Mouse (Mus musculus) midbrain, postnatal 0 days (tissue): ENCODE measurements around the gene Itgal. TPM values are rescaled to one million over a fixed set of nuclear protein-coding genes. Genes with fewer than 3 reads are reported as not detected.
A peak's percentile ranks its signal among the peaks of the same experiment; 100 is the strongest.
"Not testable (repeated sequence)": the region's sequence is repeated elsewhere in the genome, so short reads cannot be mapped to it uniquely, and the experiment has no call there.

Source experiments
- ATAC-seq: fragments of 200-750 bp; cut with Nextera tagmentation; 2 replicates; pipeline ENCODE4 v1.8.0; 2017; ENCODE audit warnings: moderate number of reproducible peaks, mild to moderate bottlenecking, moderate TSS enrichment, moderate library complexity; ENCODE audit not compliant: low FRiP score
- DNase-seq: peaks from one replicate; pipeline ENCODE4 v3.0.0-alpha.2; 2015; ENCODE audit warnings: low spot score
- H3K27ac ChIP-seq: fragments of 300-500 bp; sonication (generic); 2 replicates; pipeline ENCODE4 v1.5.1; 2014; ENCODE audit warnings: low read depth, mild to moderate bottlenecking, low read length, mixed read lengths
- H3K27me3 ChIP-seq: fragments of 300-500 bp; sonication (generic); 2 replicates; pipeline ENCODE4 v1.6.1; 2014; ENCODE audit warnings: low read length, control low read depth, mixed read lengths; ENCODE audit not compliant: insufficient read depth
- H3K36me3 ChIP-seq: fragments of 300-500 bp; sonication (generic); 2 replicates; pipeline ENCODE4 v1.6.1; 2014; ENCODE audit warnings: low read length, control low read depth, mixed read lengths; ENCODE audit not compliant: insufficient read depth
- H3K4me1 ChIP-seq: fragments of 300-500 bp; sonication (generic); 2 replicates; pipeline ENCODE4 v1.6.1; 2014; ENCODE audit warnings: mild to moderate bottlenecking, control low read depth, antibody characterized with exemption, low read length, mixed read lengths; ENCODE audit not compliant: insufficient read depth
- H3K4me2 ChIP-seq: fragments of 300-500 bp; sonication (generic); 2 replicates; pipeline ENCODE4 v1.6.1; 2014; ENCODE audit warnings: low read depth, mild to moderate bottlenecking, low read length, mixed read lengths; ENCODE audit not compliant: poor library complexity, severe bottlenecking
- H3K4me3 ChIP-seq: fragments of 300-500 bp; sonication (generic); 2 replicates; pipeline ENCODE4 v1.5.1; 2014; ENCODE audit warnings: low read depth, mild to moderate bottlenecking, low read length, moderate library complexity
- H3K9ac ChIP-seq: fragments of 300-500 bp; sonication (generic); replicated peaks from 2 replicates; pipeline ENCODE4 v1.6.1; 2014; ENCODE audit warnings: mild to moderate bottlenecking, low read length, moderate library complexity, mixed read lengths; ENCODE audit not compliant: poor library complexity, severe bottlenecking
- H3K9me3 ChIP-seq: fragments of 300-500 bp; sonication (generic); 2 replicates; pipeline ENCODE4 v1.6.1; 2016; ENCODE audit warnings: low read length, control low read depth
- CTCF ChIP-seq: IDR thresholded peaks from 2 replicates; pipeline ENCODE4 v1.5.1; 2016; ENCODE audit warnings: antibody characterized with exemption, mild to moderate bottlenecking
- WGBS: fragments of 180-500 bp; shearing (Covaris S2); extraction: QIAGEN DNeasy Blood & Tissue Kit; methylation state at CpG from one replicate; pipeline ENCODE4 v1.1.7; 2014; 5-methylcytosine and 5-hydroxymethylcytosine counted together
- polyA plus RNA-seq: library from polyadenylated mRNA; unstranded; fragments of >200 nt; fragmentation: Nextera tagmentation; extraction: Ambion mirVana; gene quantifications from 2 replicates; pipeline ENCODE4 v1.2.1, GENCODE M21; 2015
- total RNA-seq: library from RNA; depleted of rRNA; stranded (reverse); fragments of >200 nt; gene quantifications from 2 replicates; pipeline ENCODE4 v1.2.3, GENCODE M21; 2014; rRNA removed

Itgal gene
- total and polyA plus RNA-seq, 2 experiments from 2014 or later, result 0.22 to 0.49 TPM

GRCm38 (mm10) chr7:127371870-127372269 lies 75.8 kb downstream of the Itgal start:
- H3K4me3 ChIP-seq, H3K4me2 ChIP-seq, H3K27me3 ChIP-seq, H3K9me3 ChIP-seq, H3K4me1 ChIP-seq, ATAC-seq, H3K9ac ChIP-seq, DNase-seq, H3K27ac ChIP-seq, H3K36me3 ChIP-seq: not testable (repeated sequence)
- 0 out of 2 replicates have a peak, but pooled peaks have one; percentile 4 for TF ChIP-seq CTCF
- WGBS, result 86% methylated on average over 3 of the region's 3 CpGs

GRCm38 (mm10) chr7:127375271-127376245 lies 79.5 kb downstream of the Itgal start, which contains the start of gene Zfp747:
Zfp747 (minus strand) TSS chr7:127376050.
- not testable (repeated sequence) for H3K36me3 ChIP-seq, H3K9me3 ChIP-seq, H3K4me1 ChIP-seq, H3K27me3 ChIP-seq
- peak; percentile 84 for TF ChIP-seq CTCF
- ATAC-seq, result peak; percentile 93
- peak; percentile 95 for DNase-seq
- H3K4me3 ChIP-seq, result peak within 1 kb of the TSS; percentile 52
- peak within 1 kb of the TSS; percentile 74 for H3K4me2 ChIP-seq
- 4% methylated on average over 39 of the region's 49 CpGs for WGBS
- peak within 1 kb of the TSS; percentile 74 for H3K9ac ChIP-seq
- H3K27ac ChIP-seq, result peak within 1 kb of the TSS; percentile 76

DNA sequence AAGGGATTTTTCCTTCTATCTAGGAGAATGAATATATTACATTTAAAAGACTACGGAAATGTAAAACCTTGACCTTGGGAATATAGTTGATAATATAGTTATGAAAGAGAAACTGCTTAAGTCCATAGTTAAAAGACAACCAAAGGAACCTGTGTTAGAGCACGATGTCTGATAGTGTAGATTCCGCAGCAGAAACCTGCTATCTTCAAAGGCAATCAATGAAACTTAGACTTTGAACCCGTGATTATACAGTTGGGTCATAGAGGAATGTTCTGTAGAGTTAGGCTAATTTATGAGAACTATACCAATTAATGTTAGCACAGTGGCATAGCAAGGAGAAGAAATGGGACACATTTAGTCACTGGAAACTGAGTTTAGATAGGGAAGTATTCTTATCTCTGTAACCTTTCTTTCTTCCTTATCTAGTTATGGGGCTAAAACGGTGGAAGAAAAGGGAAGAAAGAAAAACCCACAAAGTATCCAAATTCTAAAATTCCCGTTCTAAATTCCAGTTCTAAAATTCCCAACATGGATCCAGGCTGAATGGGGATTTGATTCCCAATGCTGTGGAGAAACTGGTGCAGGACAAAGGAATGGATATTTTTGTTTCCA lies 82.4 kb downstream of the Itgal start:
- ATAC-seq (no peak), DNase-seq (no peak)
- Histone ChIP-seq H3K27ac (no peak overlapping the region), H3K4me2 (no peak overlapping the region), H3K4me1 (no peaks in the 10 kb centered on the region), H3K9ac (no peak overlapping the region), H3K9me3 (no peaks in the 10 kb centered on the region), H3K36me3 (no peaks in the 10 kb centered on the region), H3K27me3 (no peaks in the 10 kb centered on the region), H3K4me3 (no peak overlapping the region)
- WGBS, result 79% methylated on average over 6 of the region's 6 CpGs
- TF ChIP-seq CTCF, result no peak

Other genes with a start within 250 kb of the Itgal start
- 0.49 TPM in 1 of 2 replicates, not detected in the other for gene Zg16, start 208.9 kb upstream of the Itgal start, total RNA-seq
- gene Zg16, start 208.9 kb upstream of the Itgal start, polyA plus RNA-seq, result not detected in 2 replicates
- gene AI467606, start 204.9 kb upstream of the Itgal start, total RNA-seq, result 2.3 and 5.9 TPM in 2 replicates
- gene AI467606, start 204.9 kb upstream of the Itgal start, polyA plus RNA-seq, result 1.4 and 1.9 TPM in 2 replicates
- 1.9 TPM in 2 replicates for gene Qprt, start 174.0 kb upstream of the Itgal start, total RNA-seq
- gene Qprt, start 174.0 kb upstream of the Itgal start, polyA plus RNA-seq, result 1.7 and 1.8 TPM in 2 replicates
- 0.16 TPM in 1 of 2 replicates, not detected in the other for gene Spn, start 158.4 kb upstream of the Itgal start, total RNA-seq
- not detected in 2 replicates for gene Spn, start 158.4 kb upstream of the Itgal start, polyA plus RNA-seq
- 85.7 and 103 TPM in 2 replicates for gene Cd2bp2, start 100.2 kb upstream of the Itgal start, total RNA-seq
- 62.6 and 64.8 TPM in 2 replicates for gene Cd2bp2, start 100.2 kb upstream of the Itgal start, polyA plus RNA-seq
- 70.2 and 72.3 TPM in 2 replicates for gene Tbc1d10b, start 87.8 kb upstream of the Itgal start, total RNA-seq
- gene Tbc1d10b, start 87.8 kb upstream of the Itgal start, polyA plus RNA-seq, result 24.5 and 28.7 TPM in 2 replicates
- gene Mylpf, start 87.4 kb upstream of the Itgal start, total RNA-seq, result 0.90 and 1.4 TPM in 2 replicates
- gene Mylpf, start 87.4 kb upstream of the Itgal start, polyA plus RNA-seq, result 1.5 and 2.2 TPM in 2 replicates
- 37.4 and 39.6 TPM in 2 replicates for gene Zfp553, start 63.2 kb upstream of the Itgal start, total RNA-seq
- 32.3 TPM in 2 replicates for gene Zfp553, start 63.2 kb upstream of the Itgal start, polyA plus RNA-seq
- gene Sept1, start 63.1 kb upstream of the Itgal start, total RNA-seq, result 0.22 and 3.7 TPM in 2 replicates
- gene Sept1, start 63.1 kb upstream of the Itgal start, polyA plus RNA-seq, result 4.2 and 5.3 TPM in 2 replicates
- 76.8 and 94.5 TPM in 2 replicates for gene Zfp771, start 52.0 kb upstream of the Itgal start, total RNA-seq
- gene Zfp771, start 52.0 kb upstream of the Itgal start, polyA plus RNA-seq, result 80.2 and 83.8 TPM in 2 replicates
- 75.0 and 92.2 TPM in 2 replicates for gene Dctpp1, start 35.6 kb upstream of the Itgal start, total RNA-seq
- gene Dctpp1, start 35.6 kb upstream of the Itgal start, polyA plus RNA-seq, result 120 and 132 TPM in 2 replicates
- gene Sephs2, start 22.2 kb upstream of the Itgal start, total RNA-seq, result 70.0 and 79.3 TPM in 2 replicates
- gene Sephs2, start 22.2 kb upstream of the Itgal start, polyA plus RNA-seq, result 95.1 and 95.2 TPM in 2 replicates
- 47.2 and 56.3 TPM in 2 replicates for gene Zfp768, start 49.3 kb downstream of the Itgal start, total RNA-seq
- 12.7 and 14.9 TPM in 2 replicates for gene Zfp768, start 49.3 kb downstream of the Itgal start, polyA plus RNA-seq
- 8.3 and 8.6 TPM in 2 replicates for gene Zfp747, start 79.8 kb downstream of the Itgal start, total RNA-seq
- 4.0 and 5.8 TPM in 2 replicates for gene Zfp747, start 79.8 kb downstream of the Itgal start, polyA plus RNA-seq
- gene 9130019O22Rik, start 90.9 kb downstream of the Itgal start, total RNA-seq, result 4.0 and 4.1 TPM in 2 replicates
- 1.4 and 2.0 TPM in 2 replicates for gene 9130019O22Rik, start 90.9 kb downstream of the Itgal start, polyA plus RNA-seq
- 8.5 and 9.1 TPM in 2 replicates for gene E430018J23Rik, start 97.4 kb downstream of the Itgal start, total RNA-seq
- gene E430018J23Rik, start 97.4 kb downstream of the Itgal start, polyA plus RNA-seq, result 1.4 and 1.9 TPM in 2 replicates
- 4.7 and 6.7 TPM in 2 replicates for gene Zfp764, start 110.6 kb downstream of the Itgal start, total RNA-seq
- 2.7 and 3.6 TPM in 2 replicates for gene Zfp764, start 110.6 kb downstream of the Itgal start, polyA plus RNA-seq
- gene Zfp688, start 125.8 kb downstream of the Itgal start, total RNA-seq, result 21.1 and 33.1 TPM in 2 replicates
- gene Zfp688, start 125.8 kb downstream of the Itgal start, polyA plus RNA-seq, result 34.3 and 36.0 TPM in 2 replicates
- gene Zfp689, start 152.9 kb downstream of the Itgal start, total RNA-seq, result 7.7 and 11.0 TPM in 2 replicates
- 7.3 and 8.0 TPM in 2 replicates for gene Zfp689, start 152.9 kb downstream of the Itgal start, polyA plus RNA-seq
- 36.2 and 38.7 TPM in 2 replicates for gene Prr14, start 163.4 kb downstream of the Itgal start, total RNA-seq
- gene Prr14, start 163.4 kb downstream of the Itgal start, polyA plus RNA-seq, result 28.2 and 28.3 TPM in 2 replicates
- 41.0 and 44.8 TPM in 2 replicates for gene Fbrs, start 182.9 kb downstream of the Itgal start, total RNA-seq
- gene Fbrs, start 182.9 kb downstream of the Itgal start, polyA plus RNA-seq, result 9.6 and 11.8 TPM in 2 replicates
- 31.7 and 50.8 TPM in 2 replicates for gene Srcap, start 215.7 kb downstream of the Itgal start, total RNA-seq
- 25.9 and 30.4 TPM in 2 replicates for gene Srcap, start 215.7 kb downstream of the Itgal start, polyA plus RNA-seq
- 19.6 and 32.1 TPM in 2 replicates for gene Gm42715, start 223.3 kb downstream of the Itgal start, total RNA-seq
- 9.0 and 11.4 TPM in 2 replicates for gene Gm42715, start 223.3 kb downstream of the Itgal start, polyA plus RNA-seq